Mouse (Mus musculus) C2C12 (cell line): Measurements from ENCODE around the gene Armh4. TPM values are rescaled to one million over a fixed set of nuclear protein-coding genes. Genes with fewer than 3 reads are reported as not detected.

ENCODE experiments used
- H3K27me3 ChIP-seq: one replicate; pipeline ENCODE4 v1.6.1; 2011; ENCODE audit not compliant: control insufficient read depth, insufficient read depth, insufficient read length
- H3K36me3 ChIP-seq: one replicate; pipeline ENCODE4 v1.6.1; 2011; ENCODE audit not compliant: control insufficient read depth, insufficient read depth
- H3K4me3 ChIP-seq: one replicate; pipeline ENCODE4 v1.5.1; 2011; ENCODE audit warnings: mild to moderate bottlenecking, control low read depth; ENCODE audit not compliant: poor library complexity, insufficient read depth, severe bottlenecking
- H3K79me2 ChIP-seq: one replicate; pipeline ENCODE4 v1.6.1; 2011; ENCODE audit not compliant: control insufficient read depth, insufficient read depth
- H3K79me3 ChIP-seq: one replicate; pipeline ENCODE4 v1.6.1; 2011; ENCODE audit warnings: low read depth, control low read depth
- H3ac ChIP-seq: one replicate; pipeline ENCODE3; 2011; ENCODE audit warnings: low read depth; ENCODE audit not compliant: control insufficient read depth, insufficient read length
- CEBPB ChIP-seq: IDR thresholded peaks from one replicate; pipeline ENCODE4 v1.6.1; 2011; ENCODE audit warnings: low read depth, mild to moderate bottlenecking, control low read depth, moderate library complexity
- CTCF ChIP-seq: IDR thresholded peaks from one replicate; pipeline ENCODE4 v1.5.1; 2011; ENCODE audit not compliant: control insufficient read depth, insufficient read depth, insufficient read length
- FOSL1 ChIP-seq: IDR thresholded peaks from one replicate; pipeline ENCODE4 v1.8.0; 2011; ENCODE audit warnings: mild to moderate bottlenecking, low read length; ENCODE audit not compliant: poor library complexity, insufficient read depth, severe bottlenecking
- MAX ChIP-seq: IDR thresholded peaks from one replicate; pipeline ENCODE4 v1.6.1; 2011; ENCODE audit warnings: mild to moderate bottlenecking, control low read depth
- MYOD1 ChIP-seq: IDR thresholded peaks from one replicate; pipeline ENCODE4 v1.6.1; 2011; ENCODE audit warnings: low read depth; ENCODE audit not compliant: control insufficient read depth, insufficient read length
- MYOG ChIP-seq: IDR thresholded peaks from one replicate; pipeline ENCODE4 v1.6.1; 2011; ENCODE audit not compliant: control insufficient read depth, insufficient read length; ENCODE audit errors: extremely low read depth
- USF1 ChIP-seq: IDR thresholded peaks from one replicate; pipeline ENCODE4 v1.6.1; 2011; ENCODE audit warnings: low read depth, mild to moderate bottlenecking, control low read depth, moderate library complexity
- polyA plus RNA-seq: library from polyadenylated mRNA; unstranded; fragments of >200 nt; fragmentation: generic; extraction: Trizol; gene quantifications from one replicate; pipeline ENCODE4 v1.2.1, GENCODE M21; 2012; ENCODE audit warnings: missing spikeins

The Armh4 gene
- polyA plus RNA-seq, 1 experiment, result not detected

- H3K79me3 ChIP-seq, result no peaks in the 10 kb centered on the region
Measured at GRCm38 (mm10) chr14:49660444-49660843, 122.7 kb downstream of the Armh4 start.

GRCm38 (mm10) chr14:49649191-49649590 is 134.0 kb downstream of the Armh4 start:
- no peak for TF ChIP-seq FOSL1
- TF ChIP-seq CTCF, result no peak
- TF ChIP-seq MYOG, result no peak
- no peak for TF ChIP-seq MYOD1
- TF ChIP-seq USF1, result no peak
- no peak for TF ChIP-seq CEBPB
- no peak for TF ChIP-seq MAX
- no peaks in the 10 kb centered on the region for H3K79me3 ChIP-seq

More at GRCm38 (mm10) chr14:49660444-49660843, 122.7 kb downstream of the Armh4 start:
- H3K36me3 ChIP-seq, result no peaks in the 10 kb centered on the region
- H3ac ChIP-seq, result no peak overlapping the region
- no peak overlapping the region for H3K4me3 ChIP-seq
- H3K79me2 ChIP-seq, result no peaks in the 10 kb centered on the region
- no peak for TF ChIP-seq MYOG
- TF ChIP-seq MAX, result no peak
- no peak for TF ChIP-seq USF1
- no peak for TF ChIP-seq CTCF
- TF ChIP-seq MYOD1, result no peak
- TF ChIP-seq FOSL1, result no peak
- no peak for TF ChIP-seq CEBPB
- H3K27me3 ChIP-seq, result no peaks in the 10 kb centered on the region

GRCm38 (mm10) chr14:49637422-49637821 is 145.8 kb downstream of the Armh4 start:
- TF ChIP-seq USF1, result no peak
- TF ChIP-seq MYOG, result no peak
- TF ChIP-seq FOSL1, result no peak
- no peak for TF ChIP-seq CTCF
- no peak for TF ChIP-seq CEBPB
- no peak for TF ChIP-seq MAX
- no peak for TF ChIP-seq MYOD1
- H3K79me3 ChIP-seq, result no peaks in the 10 kb centered on the region
- no peak overlapping the region for H3K4me3 ChIP-seq
- H3K79me2 ChIP-seq, result no peaks in the 10 kb centered on the region
- H3K36me3 ChIP-seq, result no peaks in the 10 kb centered on the region
- H3ac ChIP-seq, result no peak overlapping the region
- H3K27me3 ChIP-seq, result no peaks in the 10 kb centered on the region

More at GRCm38 (mm10) chr14:49649191-49649590, 134.0 kb downstream of the Armh4 start:
- H3K4me3 ChIP-seq, result no peak overlapping the region
- H3K27me3 ChIP-seq, result no peaks in the 10 kb centered on the region
- H3ac ChIP-seq, result no peak overlapping the region
- H3K36me3 ChIP-seq, result no peaks in the 10 kb centered on the region
- H3K79me2 ChIP-seq, result no peaks in the 10 kb centered on the region

- TF ChIP-seq MAX (no peak), CTCF (no peak), FOSL1 (no peak), MYOG (no peak), USF1 (no peak), CEBPB (no peak), MYOD1 (no peak)
- Histone ChIP-seq H3K27me3 (no peaks in the 10 kb centered on the region), H3K4me3 (no peak overlapping the region), H3K79me2 (no peaks in the 10 kb centered on the region), H3K79me3 (no peaks in the 10 kb centered on the region), H3ac (no peak overlapping the region), H3K36me3 (no peaks in the 10 kb centered on the region)
Measured at GRCm38 (mm10) chr14:49626055-49626454, 157.1 kb downstream of the Armh4 start.

Other genes starting within 250 kb of the Armh4 start
- gene Olfr722, start 118.6 kb upstream of the Armh4 start, polyA plus RNA-seq, result not detected
- not detected for gene Olfr723, start 148.4 kb upstream of the Armh4 start, polyA plus RNA-seq
- gene Olfr724, start 179.9 kb upstream of the Armh4 start, polyA plus RNA-seq, result not detected